Mouse (Mus musculus) C2C12 (cell line): ENCODE measurements around the gene Gm20696. TPM values are rescaled to one million over a fixed set of nuclear protein-coding genes. Genes with fewer than 3 reads are reported as not detected.

Source experiments
- H3K27me3 ChIP-seq: one replicate; pipeline ENCODE4 v1.6.1; 2011; ENCODE audit not compliant: control insufficient read depth, insufficient read depth, insufficient read length
- H3K36me3 ChIP-seq: one replicate; pipeline ENCODE4 v1.6.1; 2011; ENCODE audit not compliant: control insufficient read depth, insufficient read depth
- H3K4me3 ChIP-seq: one replicate; pipeline ENCODE4 v1.5.1; 2011; ENCODE audit warnings: mild to moderate bottlenecking, control low read depth; ENCODE audit not compliant: poor library complexity, insufficient read depth, severe bottlenecking
- H3K79me2 ChIP-seq: one replicate; pipeline ENCODE4 v1.6.1; 2011; ENCODE audit not compliant: control insufficient read depth, insufficient read depth
- H3K79me3 ChIP-seq: one replicate; pipeline ENCODE4 v1.6.1; 2011; ENCODE audit warnings: low read depth, control low read depth
- H3ac ChIP-seq: one replicate; pipeline ENCODE3; 2011; ENCODE audit warnings: low read depth; ENCODE audit not compliant: control insufficient read depth, insufficient read length
- CEBPB ChIP-seq: IDR thresholded peaks from one replicate; pipeline ENCODE4 v1.6.1; 2011; ENCODE audit warnings: low read depth, mild to moderate bottlenecking, control low read depth, moderate library complexity
- CTCF ChIP-seq: IDR thresholded peaks from one replicate; pipeline ENCODE4 v1.5.1; 2011; ENCODE audit not compliant: control insufficient read depth, insufficient read depth, insufficient read length
- FOSL1 ChIP-seq: IDR thresholded peaks from one replicate; pipeline ENCODE4 v1.8.0; 2011; ENCODE audit warnings: mild to moderate bottlenecking, low read length; ENCODE audit not compliant: poor library complexity, insufficient read depth, severe bottlenecking
- MAX ChIP-seq: IDR thresholded peaks from one replicate; pipeline ENCODE4 v1.6.1; 2011; ENCODE audit warnings: mild to moderate bottlenecking, control low read depth
- MYOD1 ChIP-seq: IDR thresholded peaks from one replicate; pipeline ENCODE4 v1.6.1; 2011; ENCODE audit warnings: low read depth; ENCODE audit not compliant: control insufficient read depth, insufficient read length
- MYOG ChIP-seq: IDR thresholded peaks from one replicate; pipeline ENCODE4 v1.6.1; 2011; ENCODE audit not compliant: control insufficient read depth, insufficient read length; ENCODE audit errors: extremely low read depth
- USF1 ChIP-seq: IDR thresholded peaks from one replicate; pipeline ENCODE4 v1.6.1; 2011; ENCODE audit warnings: low read depth, mild to moderate bottlenecking, control low read depth, moderate library complexity
- polyA plus RNA-seq: library from polyadenylated mRNA; unstranded; fragments of >200 nt; fragmentation: generic; extraction: Trizol; gene quantifications from one replicate; pipeline ENCODE4 v1.2.1, GENCODE M21; 2012; ENCODE audit warnings: missing spikeins

Gm20696 gene
- polyA plus RNA-seq, 1 experiment: 0.20 TPM

GRCm38 (mm10) chr6:99340902-99341301 lies 325.7 kb downstream of the Gm20696 start:
- Histone ChIP-seq H3K79me2 (no peaks in the 10 kb centered on the region), H3ac (no peak overlapping the region), H3K4me3 (no peak overlapping the region), H3K36me3 (no peaks in the 10 kb centered on the region), H3K27me3 (no peaks in the 10 kb centered on the region), H3K79me3 (no peaks in the 10 kb centered on the region)
- TF ChIP-seq CTCF: no peak

GRCm38 (mm10) chr6:99339986-99340721 lies 326.4 kb downstream of the Gm20696 start:
- H3K36me3 ChIP-seq: no peaks in the 10 kb centered on the region
- H3K4me3 ChIP-seq: no peak overlapping the region
- H3ac ChIP-seq: no peak overlapping the region
- H3K79me3 ChIP-seq: no peaks in the 10 kb centered on the region
- no peaks in the 10 kb centered on the region for H3K27me3 ChIP-seq
- TF ChIP-seq MAX: no peak
- TF ChIP-seq USF1: no peak
- TF ChIP-seq CTCF: no peak
- TF ChIP-seq MYOG: no peak
- no peak for TF ChIP-seq FOSL1
- no peak for TF ChIP-seq CEBPB
- H3K79me2 ChIP-seq: no peaks in the 10 kb centered on the region

- TF ChIP-seq USF1 (no peak), MYOD1 (no peak), MAX (no peak), CEBPB (no peak), MYOG (no peak), CTCF (no peak), FOSL1 (no peak)
- H3K4me3 ChIP-seq: peak overlapping the region; percentile 2
- no peaks in the 10 kb centered on the region for H3K36me3 ChIP-seq
- H3ac ChIP-seq: no peak overlapping the region
- no peaks in the 10 kb centered on the region for H3K79me2 ChIP-seq
- no peaks in the 10 kb centered on the region for H3K79me3 ChIP-seq
- no peaks in the 10 kb centered on the region for H3K27me3 ChIP-seq
Measured at GRCm38 (mm10) chr6:99339343-99339620, 327.3 kb downstream of the Gm20696 start.

- no peak for TF ChIP-seq MYOG
- no peaks in the 10 kb centered on the region for H3K79me3 ChIP-seq
- no peaks in the 10 kb centered on the region for H3K79me2 ChIP-seq
- peak overlapping the region; percentile 2 for H3K4me3 ChIP-seq
- no peaks in the 10 kb centered on the region for H3K27me3 ChIP-seq
- no peaks in the 10 kb centered on the region for H3K36me3 ChIP-seq
- H3ac ChIP-seq: no peak overlapping the region
Measured at GRCm38 (mm10) chr6:99338593-99339342, 327.8 kb downstream of the Gm20696 start.

GRCm38 (mm10) chr6:99338174-99338573 lies 328.4 kb downstream of the Gm20696 start:
- Histone ChIP-seq H3K4me3 (no peak overlapping the region), H3K27me3 (no peaks in the 10 kb centered on the region), H3K79me3 (no peaks in the 10 kb centered on the region), H3K79me2 (no peaks in the 10 kb centered on the region), H3K36me3 (no peaks in the 10 kb centered on the region), H3ac (no peak overlapping the region)
- TF ChIP-seq USF1: no peak
- no peak for TF ChIP-seq MYOG
- no peak for TF ChIP-seq MAX
- no peak for TF ChIP-seq FOSL1
- TF ChIP-seq MYOD1: no peak
- no peak for TF ChIP-seq CEBPB
- no peak for TF ChIP-seq CTCF

GRCm38 (mm10) chr6:99337575-99337974 lies 329.0 kb downstream of the Gm20696 start:
- Histone ChIP-seq H3K79me3 (no peaks in the 10 kb centered on the region), H3ac (no peak overlapping the region), H3K79me2 (no peaks in the 10 kb centered on the region), H3K4me3 (no peak overlapping the region), H3K36me3 (no peaks in the 10 kb centered on the region), H3K27me3 (no peaks in the 10 kb centered on the region)
- no peak for TF ChIP-seq MAX
- TF ChIP-seq USF1: no peak
